Mouse (Mus musculus): ENCODE measurements at regions not wholly inside any gene's neighbourhood (a gene's known extent, or its start where the extent isn't known, plus 50 kb on each side); places are given as distances from the start of the nearest gene placed in this dataset.

- no peak for TF ChIP-seq POLR2A (IDR thresholded peaks at IDR 0.05; ENCODE audit: insufficient read depth, low read length)
- no peak for TF ChIP-seq EP300 (IDR thresholded peaks at IDR 0.05; ENCODE audit: insufficient read depth, low read depth, low read length)
- no peak for TF ChIP-seq CTCF (IDR thresholded peaks at IDR 0.05; ENCODE audit: low read depth, low read length)
Measured at GRCm38 (mm10) chr2:95587044-95587443, 730.9 kb upstream of the Lrrc4c start.
